Mouse (Mus musculus) forebrain, embryonic 14.5 days (tissue): ENCODE measurements around the gene Evi5. TPM values are rescaled to one million over a fixed set of nuclear protein-coding genes. Genes with fewer than 3 reads are reported as not detected.

Source experiments
- ATAC-seq: fragments of 200-750 bp; cut with Nextera tagmentation; 2 replicates; pipeline ENCODE4 v1.8.0; 2017; ENCODE audit warnings: mild to moderate bottlenecking, moderate library complexity
- DNase-seq: peaks from one replicate; pipeline ENCODE4 v3.0.0-alpha.2; 2015; ENCODE audit warnings: low spot score
- H3K27ac ChIP-seq: fragments of 300-500 bp; sonication (generic); 2 replicates; pipeline ENCODE4 v1.5.1; 2014; ENCODE audit warnings: low read depth, mild to moderate bottlenecking, control low read depth, low read length, moderate library complexity
- H3K27me3 ChIP-seq: fragments of 300-500 bp; sonication (generic); replicated peaks from 2 replicates; pipeline ENCODE4 v1.6.1; 2014; ENCODE audit warnings: low read length, control low read depth, mixed read lengths; ENCODE audit not compliant: control insufficient read depth, insufficient read depth
- H3K36me3 ChIP-seq: fragments of 300-500 bp; sonication (generic); 2 replicates; pipeline ENCODE4 v1.6.1; 2014; ENCODE audit warnings: low read length, control low read depth; ENCODE audit not compliant: control insufficient read depth, insufficient read depth
- H3K4me1 ChIP-seq: fragments of 300-500 bp; sonication (generic); 2 replicates; pipeline ENCODE4 v1.6.1; 2014; ENCODE audit warnings: antibody characterized with exemption, low read length, control low read depth; ENCODE audit not compliant: control insufficient read depth, insufficient read depth
- H3K4me2 ChIP-seq: fragments of 300-500 bp; sonication (generic); 2 replicates; pipeline ENCODE4 v1.6.1; 2014; ENCODE audit warnings: mild to moderate bottlenecking, control low read depth, low read length
- H3K4me3 ChIP-seq: fragments of 300-500 bp; sonication (generic); 2 replicates; pipeline ENCODE4 v1.5.1; 2014; ENCODE audit warnings: low read depth, low read length, control low read depth
- H3K9ac ChIP-seq: fragments of 300-500 bp; sonication (generic); 2 replicates; pipeline ENCODE4 v1.6.1; 2014; ENCODE audit warnings: mild to moderate bottlenecking, low read length, control low read depth, moderate library complexity
- H3K9me3 ChIP-seq: fragments of 300-500 bp; sonication (generic); replicated peaks from 2 replicates; pipeline ENCODE4 v1.6.1; 2016; ENCODE audit warnings: low read length, control low read depth, mixed read lengths; ENCODE audit not compliant: control insufficient read depth
- WGBS: fragments of 180-500 bp; shearing (Covaris S2); extraction: QIAGEN DNeasy Blood & Tissue Kit; methylation state at CpG from one replicate; pipeline ENCODE4 v1.1.7; 2014; 5-methylcytosine and 5-hydroxymethylcytosine counted together
- polyA plus RNA-seq: library from polyadenylated mRNA; unstranded; fragments of >200 nt; fragmentation: Nextera tagmentation; extraction: Ambion mirVana; gene quantifications from 2 replicates; pipeline ENCODE4 v1.2.1, GENCODE M21; 2014

The Evi5 gene
- polyA plus RNA-seq, 1 experiment from 2014 or later = 38.8 TPM

DNA sequence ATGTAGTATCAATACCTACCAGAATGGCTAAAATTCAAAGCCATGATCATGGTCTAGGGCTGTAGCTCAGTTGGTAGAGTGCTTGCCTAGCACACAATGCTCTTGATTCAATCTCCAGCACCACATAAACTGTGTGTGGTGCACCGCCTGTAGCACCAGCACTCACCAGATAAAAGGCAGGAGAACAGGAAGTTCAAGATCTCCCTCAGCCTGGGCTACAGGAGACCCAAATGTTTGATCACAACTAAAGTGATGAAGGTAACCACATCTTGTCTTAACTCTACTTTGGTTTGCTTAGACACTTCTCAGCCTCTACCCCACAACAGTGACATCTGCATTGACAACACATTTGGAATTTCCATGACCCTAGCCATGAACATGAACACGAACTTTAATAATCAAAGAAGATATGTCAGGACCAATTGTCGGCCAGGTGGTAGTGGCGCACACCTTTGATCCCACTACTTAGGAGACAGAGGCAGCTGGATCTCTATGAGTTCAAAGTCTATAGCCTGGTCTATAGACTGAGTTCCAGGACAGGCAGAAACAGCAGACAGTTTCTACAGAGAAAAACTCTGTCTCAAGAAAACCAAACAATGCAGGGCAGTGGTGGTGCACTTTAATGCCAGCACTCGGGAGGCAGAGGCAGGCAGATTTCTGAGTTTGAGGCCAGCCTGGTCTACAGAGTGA lies 34.2 kb downstream of the Evi5 start:
- Histone ChIP-seq H3K9ac (no peak overlapping the region), H3K36me3 (no peaks in the 10 kb centered on the region; the same call in 1 of the 2 replicates), H3K27me3 (no peaks in the 10 kb centered on the region), H3K27ac (no peak overlapping the region), H3K9me3 (no peaks in the 10 kb centered on the region), H3K4me2 (no peak overlapping the region), H3K4me3 (no peak overlapping the region), H3K4me1 (no peaks in the 10 kb centered on the region)
- DNase-seq = no peak
- WGBS = 96% methylated on average over 5 of the region's 5 CpGs
- ATAC-seq = no peak

DNA sequence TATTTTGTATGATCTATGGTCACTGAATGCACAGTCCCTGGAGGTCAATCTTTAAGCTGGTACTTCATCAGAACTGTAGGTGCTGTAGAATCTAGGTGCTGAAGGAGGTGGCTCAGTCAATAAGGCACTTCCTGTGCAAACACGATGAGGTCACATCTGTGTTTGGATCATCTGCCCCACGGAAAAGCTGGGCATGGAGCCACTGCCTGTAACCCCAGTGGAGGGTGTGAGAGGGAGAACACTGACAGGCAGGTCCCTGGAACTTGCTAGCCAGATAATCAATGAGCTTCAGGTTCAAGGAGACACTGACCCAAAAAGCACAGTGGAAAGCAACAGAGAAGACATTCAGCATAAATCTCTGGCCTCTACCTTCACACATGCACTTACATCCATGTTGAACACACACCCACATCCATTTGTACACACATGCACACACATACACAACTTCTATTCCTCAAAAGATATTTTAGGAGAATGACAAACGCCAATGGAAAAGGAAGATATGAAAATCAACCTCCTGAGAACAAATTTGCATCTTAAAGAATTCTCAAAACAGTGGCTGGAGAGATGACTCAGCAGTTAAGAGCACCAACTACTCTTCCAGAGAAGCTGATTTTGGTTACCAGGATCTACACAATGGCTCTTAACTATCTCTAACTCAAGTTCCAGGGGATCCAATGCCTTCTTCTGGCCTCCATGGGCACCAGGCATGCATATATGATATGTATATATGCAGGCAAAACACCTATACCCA lies 35.8 kb downstream of the Evi5 start:
- Histone ChIP-seq H3K27me3 (no peaks in the 10 kb centered on the region), H3K4me2 (no peak overlapping the region), H3K4me1 (no peaks in the 10 kb centered on the region), H3K27ac (no peak overlapping the region), H3K9me3 (no peaks in the 10 kb centered on the region), H3K4me3 (no peak overlapping the region), H3K36me3 (no peaks in the 10 kb centered on the region; the same call in 1 of the 2 replicates), H3K9ac (no peak overlapping the region)
- ATAC-seq = no peak
- WGBS = 70% methylated on average over 3 of the region's 3 CpGs
- DNase-seq = no peak

DNA sequence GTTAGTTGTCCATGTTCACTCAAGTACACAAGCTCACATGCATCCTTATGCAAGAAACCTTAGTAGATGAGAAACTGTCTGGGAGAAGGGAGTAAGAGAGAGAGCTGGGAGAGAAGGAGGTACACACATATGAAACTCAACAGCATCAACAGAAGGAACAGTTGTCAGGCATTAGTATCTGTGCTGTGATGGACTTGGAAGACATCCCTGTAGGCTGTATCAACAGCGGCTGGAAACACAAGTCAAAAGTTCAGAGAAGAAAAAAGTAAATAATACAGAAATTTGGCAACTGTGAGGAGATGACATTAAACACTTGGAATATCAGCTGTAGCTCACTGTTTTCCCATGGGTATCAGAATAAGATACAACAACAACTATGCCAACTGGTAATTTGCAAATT lies 40.6 kb downstream of the Evi5 start:
- DNase-seq (no peak), ATAC-seq (no peak)
- Histone ChIP-seq H3K9ac (no peak overlapping the region), H3K4me1 (no peaks in the 10 kb centered on the region), H3K9me3 (0 out of 2 replicates have a peak, but pooled peaks cover 5% of the 10 kb centered on the region), H3K27me3 (no peaks in the 10 kb centered on the region), H3K4me3 (no peak overlapping the region), H3K4me2 (no peak overlapping the region), H3K27ac (no peak overlapping the region), H3K36me3 (0 out of 2 replicates have a peak, but pooled peaks cover 8% of the 10 kb centered on the region)
- WGBS = 85% methylated on average over 1 of the region's 1 CpGs

DNA sequence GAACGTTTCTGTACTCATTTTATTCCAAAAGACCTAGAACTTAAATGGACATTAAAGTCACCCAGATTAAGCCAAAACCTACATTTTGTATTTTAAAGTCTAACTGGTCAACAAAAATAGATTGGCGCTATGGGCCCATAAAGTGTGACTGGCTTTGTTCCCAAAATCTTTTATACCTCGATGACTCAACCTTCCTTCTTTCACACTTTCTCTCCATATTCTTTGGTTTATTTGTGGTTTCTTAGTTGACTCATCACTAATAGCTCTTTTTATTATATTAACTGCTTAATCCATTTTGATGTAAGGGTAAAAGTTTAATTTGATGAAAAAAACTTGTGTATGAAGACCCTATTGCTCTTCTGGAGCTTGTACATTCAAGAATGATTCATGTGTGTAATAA lies 43.6 kb downstream of the Evi5 start:
- ATAC-seq (no peak), DNase-seq (no peak)
- no peak overlapping the region for H3K9ac ChIP-seq
- 90% methylated on average over 3 of the region's 3 CpGs for WGBS
- 0 out of 2 replicates have a peak, but pooled peaks cover 8% of the 10 kb centered on the region for H3K36me3 ChIP-seq
- H3K27ac ChIP-seq = no peak overlapping the region
- H3K9me3 ChIP-seq = 0 out of 2 replicates have a peak, but pooled peaks cover 5% of the 10 kb centered on the region
- H3K4me2 ChIP-seq = no peak overlapping the region
- no peak overlapping the region for H3K4me3 ChIP-seq
- H3K4me1 ChIP-seq = no peaks in the 10 kb centered on the region
- H3K27me3 ChIP-seq = no peaks in the 10 kb centered on the region

DNA sequence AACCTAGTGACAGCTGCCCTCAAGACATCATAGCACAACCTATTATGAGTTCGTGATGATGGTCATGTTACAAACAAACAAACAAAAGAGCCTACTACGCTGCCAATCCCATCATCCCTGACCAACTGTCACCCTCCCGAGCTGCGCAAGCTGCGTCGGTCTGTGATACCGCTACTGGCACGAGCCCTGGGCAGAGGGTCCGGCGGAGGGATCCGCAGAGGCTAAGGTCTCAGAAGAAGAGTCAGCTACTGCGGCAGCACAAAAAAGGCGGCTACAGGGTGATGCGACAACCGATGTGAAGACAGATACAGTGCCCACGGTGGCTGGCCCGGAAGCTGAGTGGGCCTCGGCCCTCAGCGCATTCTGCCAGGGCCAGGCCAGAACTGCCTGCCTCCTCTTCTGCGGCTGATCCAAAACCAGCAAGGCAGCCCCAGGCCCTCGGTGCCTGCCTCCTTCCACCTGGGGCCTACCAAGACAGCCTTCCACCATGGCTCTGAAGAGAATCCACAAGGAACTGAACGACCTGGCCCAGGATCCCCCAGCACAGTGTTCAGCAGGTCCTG lies 44.8 kb downstream of the Evi5 start, which contains the start of gene Ube2d2b:
Ube2d2b (plus strand) TSS at position 102 of the 563 bp plus-strand sequence.
- H3K9me3 ChIP-seq = 0 out of 2 replicates have a peak, but pooled peaks cover 5% of the 10 kb centered on the region
- no peak within 1 kb of the TSS for H3K27ac ChIP-seq
- no peak within 1 kb of the TSS for H3K4me2 ChIP-seq
- H3K9ac ChIP-seq = no peak within 1 kb of the TSS
- 0 out of 2 replicates have a peak, but pooled peaks cover 8% of the 10 kb centered on the region for H3K36me3 ChIP-seq
- 97% methylated on average over 22 of the region's 22 CpGs for WGBS
- H3K27me3 ChIP-seq = no peaks in the 10 kb centered on the region
- H3K4me3 ChIP-seq = no peak within 1 kb of the TSS
- ATAC-seq = no peak
- DNase-seq = no peak
- no peaks in the 10 kb centered on the region for H3K4me1 ChIP-seq

DNA sequence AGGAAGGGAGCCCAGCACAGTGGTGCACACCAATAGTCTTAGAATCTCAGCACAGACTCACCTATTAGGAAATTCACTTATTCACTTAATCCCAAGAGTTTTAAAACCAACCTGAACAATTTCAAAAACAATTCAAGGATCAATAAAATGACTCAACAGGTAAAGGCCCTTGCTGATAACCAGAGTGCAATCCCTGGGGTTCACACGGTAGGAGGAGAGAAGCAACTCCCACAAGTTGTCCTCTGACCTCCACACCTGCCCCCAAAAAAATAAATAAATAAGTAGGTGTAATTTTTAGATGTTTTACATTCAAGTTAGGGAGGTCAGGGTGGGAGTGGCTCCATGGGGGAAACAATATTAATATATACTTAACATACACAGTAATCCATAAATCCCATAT lies 52.4 kb downstream of the Evi5 start:
- H3K27me3 ChIP-seq = no peaks in the 10 kb centered on the region
- H3K4me1 ChIP-seq = no peaks in the 10 kb centered on the region
- H3K36me3 ChIP-seq = peaks cover 8% of the 10 kb centered on the region; the same call in 1 of the 2 replicates
- 97% methylated on average over 1 of the region's 1 CpGs for WGBS
- no peak overlapping the region for H3K27ac ChIP-seq
- H3K9me3 ChIP-seq = no peaks in the 10 kb centered on the region
- no peak overlapping the region for H3K9ac ChIP-seq
- H3K4me3 ChIP-seq = no peak overlapping the region
- DNase-seq (no peak), ATAC-seq (no peak)
- H3K4me2 ChIP-seq = no peak overlapping the region

DNA sequence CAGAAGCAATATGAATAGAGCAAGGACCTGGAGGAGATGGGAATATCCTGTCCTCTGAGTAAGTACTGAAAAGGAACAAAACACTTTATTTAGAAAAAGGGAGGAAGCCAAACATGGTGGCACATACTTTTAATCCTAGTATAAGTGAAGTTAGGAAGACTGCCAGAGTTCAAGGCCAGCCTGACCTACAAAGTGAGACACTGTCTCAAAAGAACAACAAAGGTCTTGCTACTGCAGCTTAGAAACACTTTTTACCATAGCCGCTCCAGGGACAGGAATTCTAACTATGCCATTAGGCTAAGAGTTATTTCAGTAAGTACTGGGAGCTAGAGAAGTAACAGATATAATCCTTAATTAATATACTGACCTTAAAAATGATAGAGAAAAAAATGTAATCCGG lies 60.3 kb downstream of the Evi5 start:
- H3K4me2 ChIP-seq = no peak overlapping the region
- ATAC-seq = no peak
- WGBS = 93% methylated on average over 2 of the region's 2 CpGs

DNA sequence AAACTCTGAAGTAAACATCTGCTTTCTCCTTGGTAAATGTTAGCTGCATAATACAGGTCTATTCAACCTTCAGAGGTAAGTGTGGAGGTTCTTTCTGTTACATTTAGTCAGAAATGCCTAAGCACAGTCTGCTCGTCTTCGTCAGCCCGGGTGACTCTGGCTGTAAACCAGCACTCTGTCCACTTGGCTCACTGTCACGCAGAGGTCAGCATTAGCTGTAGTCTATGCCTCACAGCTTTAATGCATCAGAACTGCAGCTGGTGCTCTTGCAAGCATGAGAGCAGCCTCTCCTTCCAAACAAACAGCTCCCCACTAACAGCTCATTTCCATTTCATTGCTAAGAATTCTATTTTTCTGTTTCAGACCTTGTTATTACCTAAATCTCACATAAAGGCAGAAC lies 67.4 kb downstream of the Evi5 start:
- no peaks in the 10 kb centered on the region for H3K27me3 ChIP-seq
- DNase-seq (no peak), ATAC-seq (no peak)
- 0 out of 2 replicates have a peak, but pooled peaks cover 2% of the 10 kb centered on the region for H3K36me3 ChIP-seq
- H3K4me3 ChIP-seq = no peak overlapping the region
- H3K4me1 ChIP-seq = no peaks in the 10 kb centered on the region
- no peak overlapping the region for H3K27ac ChIP-seq
- H3K4me2 ChIP-seq = no peak overlapping the region
- 83% methylated on average over 4 of the region's 4 CpGs for WGBS
- H3K9me3 ChIP-seq = no peaks in the 10 kb centered on the region
- H3K9ac ChIP-seq = no peak overlapping the region

More for the DNA sequence above, 60.3 kb downstream of the Evi5 start:
- H3K9ac ChIP-seq = no peak overlapping the region
- H3K27me3 ChIP-seq = no peaks in the 10 kb centered on the region
- no peak overlapping the region for H3K4me3 ChIP-seq
- H3K27ac ChIP-seq = no peak overlapping the region
- no peaks in the 10 kb centered on the region for H3K9me3 ChIP-seq
- H3K36me3 ChIP-seq = peaks cover 25% of the 10 kb centered on the region
- DNase-seq = no peak
- H3K4me1 ChIP-seq = no peaks in the 10 kb centered on the region
